Mouse (Mus musculus): ENCODE results near the gene Pcdh15. TPM values are rescaled to one million over a fixed set of nuclear protein-coding genes. Genes with fewer than 3 reads are reported as not detected.

Gene Pcdh15
- polyA plus RNA-seq, 1 experiment from 2014 or later = 3.2 TPM

DNA sequence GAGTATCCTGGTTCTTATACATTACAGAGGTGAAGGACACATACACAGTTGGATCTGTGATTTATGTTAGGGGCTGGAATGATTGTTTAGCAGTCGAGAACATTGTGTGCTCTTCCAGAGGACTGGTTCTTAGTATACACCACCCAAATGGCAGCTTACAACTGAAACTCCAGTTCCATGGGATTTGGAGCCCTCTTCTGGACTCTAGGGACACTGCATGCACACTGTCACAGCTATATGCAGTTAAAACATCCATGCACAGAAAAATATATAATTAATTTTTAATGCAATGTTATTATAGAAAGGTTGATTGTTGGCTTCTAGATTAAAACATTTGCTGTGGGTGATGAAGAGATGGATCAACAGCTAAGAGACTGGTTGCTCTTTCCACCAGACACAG lies 301.3 kb downstream of the Pcdh15 start:
- WGBS = 85% methylated on average over 1 of the region's 1 CpGs
- Histone ChIP-seq H3K4me2 (no peak overlapping the region), H3K4me3 (replicated peaks) (no peak overlapping the region), H3K27me3 (no peaks in the 10 kb centered on the region), H3K9ac (no peak overlapping the region), H3K27ac (no peak overlapping the region), H3K4me1 (no peaks in the 10 kb centered on the region), H3K36me3 (replicated peaks) (no peaks in the 10 kb centered on the region), H3K9me3 (no peaks in the 10 kb centered on the region)
- no peak for ATAC-seq (ENCODE audit: low FRiP score)

DNA sequence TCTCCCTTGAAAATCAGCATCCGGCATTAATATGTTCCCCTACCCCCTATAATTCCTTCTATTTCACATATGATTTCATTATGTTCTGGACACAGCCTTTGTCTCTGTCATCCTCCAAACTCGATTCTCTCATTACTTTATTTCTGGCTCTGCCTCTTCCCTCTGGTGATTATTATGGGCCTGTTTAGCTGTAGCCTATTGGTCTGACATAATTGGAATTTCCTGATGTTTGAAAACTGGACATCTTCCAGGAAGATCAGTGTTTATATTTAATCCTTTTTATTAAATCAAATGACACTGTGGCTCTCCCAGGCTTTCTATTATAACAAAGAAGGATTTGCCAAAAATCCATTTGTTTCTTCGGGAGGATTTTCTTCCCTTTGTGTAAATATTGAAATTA lies 326.3 kb downstream of the Pcdh15 start:
- Histone ChIP-seq H3K27me3 (no peaks in the 10 kb centered on the region), H3K9me3 (no peaks in the 10 kb centered on the region), H3K9ac (no peak overlapping the region), H3K36me3 (replicated peaks) (no peaks in the 10 kb centered on the region), H3K4me1 (no peaks in the 10 kb centered on the region), H3K27ac (no peak overlapping the region), H3K4me3 (replicated peaks) (no peak overlapping the region), H3K4me2 (no peak overlapping the region)
- ATAC-seq (ENCODE audit: low FRiP score) = no peak
- WGBS = 75% methylated on average over 3 of the region's 3 CpGs

DNA sequence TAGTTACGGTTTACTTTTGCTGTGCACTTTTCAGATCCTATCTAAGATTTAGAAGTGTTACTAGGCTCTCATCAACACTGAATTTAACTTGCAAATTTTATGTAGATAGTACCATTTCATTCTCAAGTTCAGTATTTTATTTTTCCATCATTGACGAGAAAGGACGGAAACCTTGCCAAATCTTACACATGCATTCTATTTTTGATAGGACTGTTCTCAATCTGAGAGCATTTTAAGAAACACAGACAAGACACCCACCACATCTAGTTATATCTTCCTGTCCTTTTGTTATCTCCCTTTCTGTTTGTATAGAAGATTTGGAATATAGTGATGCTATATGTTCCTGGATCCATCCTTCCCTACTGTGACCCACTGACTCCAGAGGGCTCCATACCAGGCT lies 332.2 kb downstream of the Pcdh15 start:
- WGBS = 97% methylated on average over 3 of the region's 3 CpGs
- no peak overlapping the region for H3K27ac ChIP-seq

DNA sequence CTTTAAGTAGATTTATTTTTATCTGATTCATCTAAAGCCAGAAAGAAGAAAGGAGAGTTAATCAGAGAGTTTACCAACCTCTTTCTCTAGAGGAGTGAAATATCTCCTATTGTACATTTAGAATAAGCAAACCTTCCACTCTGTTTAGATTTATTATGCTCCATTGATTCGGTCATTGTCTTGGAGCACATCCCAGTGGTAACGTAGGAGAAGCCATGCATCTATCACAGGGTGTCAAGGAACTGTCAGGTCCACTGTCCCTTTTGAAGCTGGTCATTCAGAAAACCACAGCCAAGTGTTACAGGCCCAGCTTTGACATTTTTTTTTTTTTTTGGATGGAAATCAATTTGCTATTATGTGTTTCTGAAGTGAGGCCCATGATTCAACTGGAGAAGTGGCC lies 384.9 kb downstream of the Pcdh15 start:
- no peaks in the 10 kb centered on the region for H3K4me1 ChIP-seq
- H3K36me3 ChIP-seq (replicated peaks) = no peaks in the 10 kb centered on the region
- no peak overlapping the region for H3K4me3 ChIP-seq (replicated peaks)
- no peak overlapping the region for H3K9ac ChIP-seq
- no peaks in the 10 kb centered on the region for H3K9me3 ChIP-seq
- H3K4me2 ChIP-seq = no peak overlapping the region
- 72% methylated on average over 2 of the region's 2 CpGs for WGBS
- ATAC-seq (ENCODE audit: low FRiP score) = no peak
- no peak overlapping the region for H3K27ac ChIP-seq
- no peaks in the 10 kb centered on the region for H3K27me3 ChIP-seq

More for the DNA sequence above, 332.2 kb downstream of the Pcdh15 start:
- H3K4me2 ChIP-seq = no peak overlapping the region
- no peaks in the 10 kb centered on the region for H3K36me3 ChIP-seq (replicated peaks)
- H3K4me1 ChIP-seq = no peaks in the 10 kb centered on the region
- no peak for ATAC-seq (ENCODE audit: low FRiP score)
- H3K27me3 ChIP-seq = no peaks in the 10 kb centered on the region
- no peak overlapping the region for H3K9ac ChIP-seq
- no peaks in the 10 kb centered on the region for H3K9me3 ChIP-seq
- no peak overlapping the region for H3K4me3 ChIP-seq (replicated peaks)

DNA sequence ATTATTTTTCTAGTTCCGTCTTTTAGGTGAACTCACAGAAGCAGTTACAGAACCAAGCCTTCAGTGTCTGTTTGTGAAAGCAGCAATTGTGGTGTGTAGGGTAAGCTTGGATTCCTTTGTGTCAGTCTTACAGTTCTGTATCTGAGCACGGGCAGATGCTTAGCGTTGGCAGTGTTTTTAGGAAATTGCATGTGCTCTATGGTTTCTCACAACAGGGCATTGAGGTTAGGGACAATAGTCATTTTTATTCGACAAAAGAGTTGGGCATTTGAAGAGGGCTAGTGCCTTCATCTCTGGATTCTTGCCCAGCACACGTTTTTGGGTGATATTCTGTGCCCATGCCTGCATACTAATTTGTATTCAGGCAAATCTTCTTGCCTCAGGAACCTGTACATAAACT lies 392.5 kb downstream of the Pcdh15 start:
- H3K36me3 ChIP-seq (replicated peaks) = no peaks in the 10 kb centered on the region
- no peaks in the 10 kb centered on the region for H3K27me3 ChIP-seq
- no peak overlapping the region for H3K4me3 ChIP-seq (replicated peaks)
- ATAC-seq (ENCODE audit: low FRiP score) = no peak
- H3K27ac ChIP-seq = no peak overlapping the region
- no peak overlapping the region for H3K4me2 ChIP-seq
- 67% methylated on average over 5 of the region's 5 CpGs for WGBS
- H3K4me1 ChIP-seq = no peaks in the 10 kb centered on the region; the same call in 1 of the 2 replicates
- no peak overlapping the region for H3K9ac ChIP-seq
- no peaks in the 10 kb centered on the region for H3K9me3 ChIP-seq

DNA sequence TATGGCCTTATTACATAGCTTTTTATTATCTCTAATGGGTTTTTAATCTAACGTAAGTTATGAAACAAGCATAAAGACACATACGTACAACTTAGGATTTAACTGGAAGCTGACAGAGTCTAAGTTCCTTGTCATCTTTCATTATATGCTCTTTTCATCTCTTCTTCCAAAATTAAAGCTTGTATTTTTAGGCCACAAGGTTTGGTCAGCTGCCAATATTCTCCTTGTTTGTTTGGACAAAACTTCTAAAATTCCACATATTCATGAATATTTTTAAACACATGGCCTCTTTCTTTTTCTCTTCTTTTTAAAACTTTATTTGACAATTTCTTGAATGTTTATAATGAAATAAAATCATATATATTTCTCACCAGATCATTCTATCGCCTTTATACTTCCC lies 415.7 kb downstream of the Pcdh15 start:
- no peak for ATAC-seq (ENCODE audit: low FRiP score)

DNA sequence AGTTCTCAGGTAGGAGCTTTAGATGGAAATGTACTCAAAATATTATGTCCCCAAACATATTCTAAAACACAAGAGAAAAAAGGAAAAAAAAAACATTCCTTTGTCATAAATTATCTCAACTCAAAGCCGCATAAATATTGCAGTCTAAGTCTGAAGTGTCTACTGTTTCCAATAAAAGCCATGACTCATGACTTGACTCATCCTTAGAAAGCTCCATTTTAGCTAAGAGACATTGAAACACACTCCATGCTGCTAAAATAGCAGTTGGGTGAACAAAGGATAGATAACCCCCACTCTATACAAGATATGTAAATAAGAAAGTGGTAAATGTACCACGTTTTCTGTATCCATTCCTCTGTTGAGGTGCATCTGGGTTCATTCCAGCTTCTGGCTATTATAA lies 416.6 kb downstream of the Pcdh15 start:
- Histone ChIP-seq H3K9me3 (no peaks in the 10 kb centered on the region), H3K4me3 (replicated peaks) (no peak overlapping the region), H3K4me2 (no peak overlapping the region), H3K27ac (no peak overlapping the region), H3K27me3 (no peaks in the 10 kb centered on the region), H3K4me1 (no peaks in the 10 kb centered on the region), H3K36me3 (replicated peaks) (no peaks in the 10 kb centered on the region), H3K9ac (no peak overlapping the region)
- no peak for ATAC-seq (ENCODE audit: low FRiP score)
- 72% methylated on average over 2 of the region's 2 CpGs for whole genome bisulfite sequencing

More for the DNA sequence above, 415.7 kb downstream of the Pcdh15 start:
- Histone ChIP-seq H3K9me3 (no peaks in the 10 kb centered on the region), H3K4me1 (no peaks in the 10 kb centered on the region), H3K4me3 (replicated peaks) (no peak overlapping the region), H3K27ac (no peak overlapping the region), H3K27me3 (no peaks in the 10 kb centered on the region), H3K4me2 (no peak overlapping the region), H3K9ac (no peak overlapping the region), H3K36me3 (replicated peaks) (no peaks in the 10 kb centered on the region)
- 93% methylated on average over 3 of the region's 3 CpGs for WGBS

DNA sequence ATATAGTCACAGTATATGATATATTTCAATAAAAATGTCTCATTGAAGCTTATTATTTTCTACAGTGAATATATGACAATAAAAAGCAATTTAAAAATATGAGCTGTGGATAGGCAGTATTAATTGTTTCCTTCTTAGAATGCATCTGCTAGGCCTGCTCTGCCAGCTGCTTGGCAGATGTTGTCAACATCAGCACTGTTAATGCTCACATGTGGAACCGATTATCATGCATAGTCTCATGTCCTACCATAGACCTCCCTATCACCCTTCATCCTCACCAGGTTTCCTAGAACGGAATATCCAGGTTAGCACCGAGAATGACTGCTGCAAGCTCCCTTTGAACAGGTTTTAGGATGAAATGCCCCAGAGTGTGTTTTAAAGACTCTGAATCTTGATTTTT lies 420.3 kb downstream of the Pcdh15 start:
- 89% methylated on average over 3 of the region's 3 CpGs for WGBS
- Histone ChIP-seq H3K27ac (no peak overlapping the region), H3K9ac (no peak overlapping the region), H3K4me1 (no peaks in the 10 kb centered on the region), H3K4me3 (replicated peaks) (no peak overlapping the region), H3K27me3 (no peaks in the 10 kb centered on the region), H3K9me3 (no peaks in the 10 kb centered on the region), H3K36me3 (replicated peaks) (no peaks in the 10 kb centered on the region), H3K4me2 (no peak overlapping the region)
- ATAC-seq (ENCODE audit: low FRiP score) = no peak

DNA sequence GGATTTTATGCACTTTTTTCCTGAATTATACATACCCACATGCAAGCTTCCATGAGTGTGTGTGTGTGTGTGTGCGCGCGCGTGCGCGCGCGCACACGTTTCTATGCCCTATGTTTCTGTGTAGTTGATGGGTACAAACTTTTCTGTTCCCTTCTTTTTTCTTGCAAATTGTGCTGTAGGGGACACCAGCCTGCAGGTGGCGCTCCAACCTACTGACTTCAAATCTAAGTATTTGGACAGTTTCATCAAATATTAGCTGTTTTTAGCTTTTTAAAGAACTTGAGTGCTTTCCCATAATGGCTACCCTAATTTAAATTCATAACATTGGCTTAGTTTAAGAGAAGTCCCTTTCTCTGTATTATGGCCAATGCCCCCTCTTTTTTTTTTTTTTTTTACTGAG lies 453.7 kb downstream of the Pcdh15 start:
- 95% methylated on average over 10 of the region's 10 CpGs for WGBS
- Histone ChIP-seq H3K27me3 (no peaks in the 10 kb centered on the region), H3K27ac (no peak overlapping the region), H3K4me1 (no peaks in the 10 kb centered on the region), H3K9ac (no peak overlapping the region), H3K9me3 (no peaks in the 10 kb centered on the region), H3K4me3 (replicated peaks) (no peak overlapping the region), H3K36me3 (replicated peaks) (no peaks in the 10 kb centered on the region), H3K4me2 (no peak overlapping the region)
- ATAC-seq (ENCODE audit: low FRiP score) = no peak

DNA sequence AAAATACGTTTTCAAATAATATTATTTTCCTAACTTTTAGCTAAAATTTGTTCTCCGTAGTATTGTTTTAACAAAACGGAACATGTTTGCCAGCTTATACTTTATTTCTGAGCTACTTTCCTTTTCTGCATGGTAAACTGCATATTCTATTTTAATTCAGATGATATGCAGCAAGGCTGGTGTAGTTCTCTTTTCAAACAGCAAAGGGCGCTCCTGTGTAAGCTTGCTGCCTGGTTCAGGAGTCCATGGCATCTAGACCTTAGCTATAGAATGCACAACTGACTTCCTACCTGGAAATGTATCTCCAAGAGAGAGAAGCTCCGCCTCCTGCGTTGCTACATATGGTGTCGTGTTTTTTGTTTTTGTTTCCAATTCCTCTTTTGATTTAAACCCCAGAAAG lies 465.1 kb downstream of the Pcdh15 start:
- WGBS = 71% methylated on average over 7 of the region's 7 CpGs

DNA sequence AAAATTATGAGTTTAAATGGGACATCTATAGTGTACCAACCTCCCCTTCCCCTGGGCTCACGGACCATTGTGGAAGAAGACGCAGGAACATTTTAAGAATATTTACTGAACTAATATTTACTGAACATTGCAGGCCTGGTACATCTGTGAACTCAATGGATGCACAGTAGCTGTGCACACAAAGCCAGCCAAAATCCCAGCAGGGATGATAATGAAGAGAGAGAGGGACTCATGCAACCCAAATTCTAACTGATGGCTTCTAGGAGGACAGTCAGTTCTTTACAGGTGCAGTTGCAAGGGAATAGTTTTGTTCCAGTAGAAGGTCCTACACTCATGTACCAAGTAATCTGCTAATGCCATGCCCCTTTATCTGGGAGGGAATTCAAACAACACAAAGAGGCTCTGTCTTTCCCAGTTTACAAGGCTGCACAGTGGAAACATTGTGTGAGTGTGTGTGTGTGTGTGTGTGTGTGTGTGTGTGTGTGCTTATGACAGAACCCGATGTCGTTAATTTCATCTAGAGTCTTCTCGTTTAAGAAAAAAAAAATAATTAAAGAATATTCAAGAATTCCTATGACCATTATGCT lies 475.7 kb downstream of the Pcdh15 start:
- Histone ChIP-seq H3K4me3 (replicated peaks) (no peak overlapping the region), H3K27me3 (no peaks in the 10 kb centered on the region), H3K9ac (no peak overlapping the region), H3K27ac (no peak overlapping the region), H3K4me2 (no peak overlapping the region), H3K4me1 (no peaks in the 10 kb centered on the region), H3K36me3 (replicated peaks) (no peaks in the 10 kb centered on the region), H3K9me3 (no peaks in the 10 kb centered on the region)
- WGBS = 91% methylated on average over 5 of the region's 5 CpGs
- ATAC-seq (ENCODE audit: low FRiP score) = no peak

More for the DNA sequence above, 465.1 kb downstream of the Pcdh15 start:
- Histone ChIP-seq H3K27ac (no peak overlapping the region), H3K27me3 (no peaks in the 10 kb centered on the region), H3K4me1 (no peaks in the 10 kb centered on the region), H3K4me3 (replicated peaks) (no peak overlapping the region), H3K4me2 (no peak overlapping the region), H3K9ac (no peak overlapping the region), H3K9me3 (no peaks in the 10 kb centered on the region), H3K36me3 (replicated peaks) (no peaks in the 10 kb centered on the region)
- ATAC-seq (ENCODE audit: low FRiP score) = no peak

DNA sequence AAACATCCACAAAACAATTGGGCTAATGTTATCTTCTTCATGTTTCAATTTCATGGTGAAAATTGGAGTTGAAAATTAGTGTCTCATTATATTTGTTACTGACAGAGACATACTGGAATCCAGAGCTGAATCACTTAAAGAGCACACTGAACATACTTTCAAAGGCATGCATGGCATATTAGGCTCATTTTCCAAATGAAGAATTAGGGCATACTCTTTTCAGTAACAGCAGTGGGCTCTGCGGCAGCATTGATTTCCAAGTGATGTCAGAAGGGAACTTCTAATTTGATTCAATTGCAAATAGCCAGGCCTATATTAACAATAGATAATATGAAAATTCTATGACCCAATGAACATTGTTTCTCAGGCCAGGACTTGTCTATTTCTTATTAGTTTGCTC lies 568.4 kb downstream of the Pcdh15 start:
- Histone ChIP-seq H3K9me3 (no peaks in the 10 kb centered on the region), H3K4me3 (replicated peaks) (no peak overlapping the region), H3K4me1 (no peaks in the 10 kb centered on the region), H3K36me3 (replicated peaks) (no peaks in the 10 kb centered on the region), H3K27me3 (no peaks in the 10 kb centered on the region), H3K4me2 (no peak overlapping the region), H3K27ac (no peak overlapping the region), H3K9ac (no peak overlapping the region)
- WGBS = 67% methylated on average over 1 of the region's 1 CpGs
- no peak for ATAC-seq (ENCODE audit: low FRiP score)

DNA sequence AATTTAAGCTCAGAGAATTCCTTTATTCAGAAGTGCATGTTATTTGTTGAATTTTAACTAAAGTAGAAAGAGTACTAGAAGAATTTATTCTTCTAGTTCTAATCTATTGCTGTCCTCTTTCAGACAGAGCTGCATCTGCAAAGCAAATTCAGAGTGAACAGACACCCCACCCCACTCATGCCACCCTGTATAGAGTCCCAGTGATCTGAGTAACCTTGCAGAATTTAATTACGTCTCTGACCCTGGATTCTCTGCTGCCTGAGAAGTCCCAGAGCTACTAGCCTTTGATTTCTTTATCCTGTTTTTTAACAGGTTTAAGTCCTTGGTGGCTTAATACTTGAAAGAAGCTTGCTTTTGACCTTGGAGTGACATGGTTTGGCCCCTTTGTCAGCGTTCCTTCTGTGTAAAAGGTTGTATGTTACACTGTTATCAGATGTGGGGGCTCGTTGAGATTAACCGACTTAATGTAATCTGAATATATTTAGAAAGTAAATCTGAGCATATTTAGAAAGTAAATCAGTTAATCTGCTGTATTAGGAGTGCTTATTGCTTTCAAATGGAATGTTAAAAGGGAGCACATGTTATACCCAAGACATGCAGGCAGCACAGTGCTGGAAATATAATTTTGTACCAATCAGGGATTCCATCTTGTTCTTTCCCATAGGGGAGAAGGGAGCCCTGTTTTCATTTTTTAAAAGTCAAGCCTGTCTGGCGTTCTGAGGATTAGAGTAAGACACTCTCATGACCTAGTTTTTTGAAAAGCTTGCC lies 601.6 kb downstream of the Pcdh15 start:
- Histone ChIP-seq H3K4me3 (replicated peaks) (no peak overlapping the region), H3K36me3 (replicated peaks) (no peaks in the 10 kb centered on the region), H3K9ac (no peak overlapping the region), H3K27me3 (no peaks in the 10 kb centered on the region), H3K9me3 (no peaks in the 10 kb centered on the region), H3K4me2 (no peak overlapping the region), H3K27ac (no peak overlapping the region), H3K4me1 (no peaks in the 10 kb centered on the region)
- ATAC-seq (ENCODE audit: low FRiP score) = no peak
- 62% methylated on average over 5 of the region's 5 CpGs for whole genome bisulfite sequencing
